Mouse (Mus musculus): ENCODE results near the gene Tead1. TPM values are rescaled to one million over a fixed set of nuclear protein-coding genes. Genes with fewer than 3 reads are reported as not detected.

Tead1 gene
- total RNA-seq, 2 experiments from 2014 or later: 217 to 238 TPM

Small RNA genes within 50 kb of the gene (microRNA-seq; reads per million reads assigned to microRNA genes)
- gene Gm44462: not detected

Measured in gastrocnemius, adult 18-20 months (tissue).